Mouse (Mus musculus) hindbrain, embryonic 14.5 days (tissue): Measurements from ENCODE around the gene Kctd19. TPM values are rescaled to one million over a fixed set of nuclear protein-coding genes. Genes with fewer than 3 reads are reported as not detected.
A peak's percentile ranks its signal among the peaks of the same experiment; 100 is the strongest.

ENCODE experiments used
- ATAC-seq: fragments of 200-750 bp; cut with Nextera tagmentation; 2 replicates; pipeline ENCODE4 v1.8.0; 2017; ENCODE audit warnings: moderate number of reproducible peaks, mild to moderate bottlenecking, moderate TSS enrichment, moderate library complexity; ENCODE audit not compliant: low FRiP score
- DNase-seq: peaks from one replicate; pipeline ENCODE4 v3.0.0-alpha.2; 2015; ENCODE audit warnings: low spot score
- H3K27ac ChIP-seq: fragments of 300-500 bp; sonication (generic); 2 replicates; pipeline ENCODE4 v1.5.1; 2014; ENCODE audit warnings: mild to moderate bottlenecking, moderate library complexity
- H3K27me3 ChIP-seq: fragments of 300-500 bp; sonication (generic); 2 replicates; pipeline ENCODE4 v1.6.1; 2014; ENCODE audit warnings: mild to moderate bottlenecking, low read length, mixed read lengths; ENCODE audit not compliant: control insufficient read depth, insufficient read depth
- H3K36me3 ChIP-seq: fragments of 300-500 bp; sonication (generic); replicated peaks from 2 replicates; pipeline ENCODE4 v1.6.1; 2014; ENCODE audit not compliant: control insufficient read depth, insufficient read depth
- H3K4me1 ChIP-seq: fragments of 300-500 bp; sonication (generic); replicated peaks from 2 replicates; pipeline ENCODE4 v1.6.1; 2014; ENCODE audit warnings: antibody characterized with exemption, low read length, mixed read lengths; ENCODE audit not compliant: control insufficient read depth, insufficient read depth
- H3K4me2 ChIP-seq: fragments of 300-500 bp; sonication (generic); replicated peaks from 2 replicates; pipeline ENCODE4 v1.6.1; 2014; ENCODE audit warnings: mild to moderate bottlenecking, moderate library complexity
- H3K4me3 ChIP-seq: fragments of 300-500 bp; sonication (generic); replicated peaks from 2 replicates; pipeline ENCODE4 v1.5.1; 2014; ENCODE audit warnings: mild to moderate bottlenecking, low read length
- H3K9ac ChIP-seq: fragments of 300-500 bp; sonication (generic); 2 replicates; pipeline ENCODE4 v1.6.1; 2014
- H3K9me3 ChIP-seq: fragments of 300-500 bp; sonication (generic); 2 replicates; pipeline ENCODE4 v1.6.1; 2016; ENCODE audit warnings: low read length; ENCODE audit not compliant: control insufficient read depth
- WGBS: fragments of 180-500 bp; shearing (Covaris S2); extraction: QIAGEN DNeasy Blood & Tissue Kit; methylation state at CpG from one replicate; pipeline ENCODE4 v1.1.7; 2014; 5-methylcytosine and 5-hydroxymethylcytosine counted together
- polyA plus RNA-seq: library from polyadenylated mRNA; unstranded; fragments of >200 nt; fragmentation: Nextera tagmentation; extraction: Ambion mirVana; gene quantifications from 2 replicates; pipeline ENCODE4 v1.2.1, GENCODE M21; 2014

Kctd19 gene
- polyA plus RNA-seq, 1 experiment from 2014 or later, result not detected

GRCm38 (mm10) chr8:105404496-105404895 is 8.8 kb downstream of the Kctd19 start:
- no peaks in the 10 kb centered on the region for H3K36me3 ChIP-seq
- no peak for DNase-seq
- no peaks in the 10 kb centered on the region for H3K27me3 ChIP-seq
- H3K27ac ChIP-seq, result no peak overlapping the region
- no peaks in the 10 kb centered on the region for H3K4me1 ChIP-seq
- no peak for ATAC-seq
- H3K9me3 ChIP-seq, result no peaks in the 10 kb centered on the region
- no peak overlapping the region for H3K4me3 ChIP-seq
- 48% methylated on average over 1 of the region's 1 CpGs for WGBS
- no peak overlapping the region for H3K9ac ChIP-seq
- H3K4me2 ChIP-seq, result no peak overlapping the region

GRCm38 (mm10) chr8:105403467-105403866 is 9.8 kb downstream of the Kctd19 start:
- Histone ChIP-seq H3K36me3 (no peaks in the 10 kb centered on the region), H3K9me3 (no peaks in the 10 kb centered on the region), H3K4me1 (no peaks in the 10 kb centered on the region), H3K27ac (no peak overlapping the region), H3K4me2 (no peak overlapping the region), H3K27me3 (no peaks in the 10 kb centered on the region), H3K4me3 (no peak overlapping the region), H3K9ac (no peak overlapping the region)
- no peak for ATAC-seq
- WGBS, result 87% methylated on average over 8 of the region's 8 CpGs
- DNase-seq, result no peak

GRCm38 (mm10) chr8:105400016-105400415 is 13.3 kb downstream of the Kctd19 start:
- ATAC-seq, result no peak

GRCm38 (mm10) chr8:105397747-105398146 is 15.6 kb downstream of the Kctd19 start:
- no peaks in the 10 kb centered on the region for H3K4me1 ChIP-seq
- no peak for ATAC-seq
- peak; percentile 66 for DNase-seq

More at GRCm38 (mm10) chr8:105400016-105400415, 13.3 kb downstream of the Kctd19 start:
- Histone ChIP-seq H3K9ac (no peak overlapping the region), H3K27me3 (no peaks in the 10 kb centered on the region), H3K9me3 (no peaks in the 10 kb centered on the region), H3K27ac (no peak overlapping the region), H3K4me3 (no peak overlapping the region), H3K4me2 (no peak overlapping the region), H3K4me1 (no peaks in the 10 kb centered on the region), H3K36me3 (no peaks in the 10 kb centered on the region)
- no peak for DNase-seq
- WGBS, result 88% methylated on average over 5 of the region's 5 CpGs

GRCm38 (mm10) chr8:105393915-105394314 is 19.4 kb downstream of the Kctd19 start:
- Histone ChIP-seq H3K4me1 (no peaks in the 10 kb centered on the region), H3K4me2 (no peak overlapping the region), H3K27me3 (no peaks in the 10 kb centered on the region), H3K9ac (no peak overlapping the region), H3K4me3 (no peak overlapping the region), H3K9me3 (no peaks in the 10 kb centered on the region), H3K27ac (no peak overlapping the region), H3K36me3 (no peaks in the 10 kb centered on the region)
- DNase-seq (no peak), ATAC-seq (no peak)
- WGBS, result 63% methylated on average over 7 of the region's 7 CpGs

More at GRCm38 (mm10) chr8:105397747-105398146, 15.6 kb downstream of the Kctd19 start:
- Histone ChIP-seq H3K9ac (no peak overlapping the region), H3K27ac (no peak overlapping the region), H3K27me3 (no peaks in the 10 kb centered on the region), H3K9me3 (no peaks in the 10 kb centered on the region), H3K4me2 (no peak overlapping the region), H3K36me3 (no peaks in the 10 kb centered on the region), H3K4me3 (no peak overlapping the region)
- WGBS, result 35% methylated on average over 3 of the region's 3 CpGs

GRCm38 (mm10) chr8:105393089-105393787 is 20.1 kb downstream of the Kctd19 start:
- WGBS, result 93% methylated on average over 12 of the region's 12 CpGs
- DNase-seq (no peak), ATAC-seq (no peak)
- Histone ChIP-seq H3K36me3 (no peaks in the 10 kb centered on the region), H3K27me3 (no peaks in the 10 kb centered on the region), H3K9me3 (no peaks in the 10 kb centered on the region), H3K4me1 (no peaks in the 10 kb centered on the region), H3K4me2 (no peak overlapping the region), H3K9ac (no peak overlapping the region), H3K27ac (no peak overlapping the region), H3K4me3 (no peak overlapping the region)

GRCm38 (mm10) chr8:105389096-105389495 is 24.2 kb downstream of the Kctd19 start:
- H3K9ac ChIP-seq, result no peak overlapping the region
- ATAC-seq, result no peak
- no peak overlapping the region for H3K4me3 ChIP-seq
- no peak for DNase-seq
- H3K9me3 ChIP-seq, result no peaks in the 10 kb centered on the region
- no peaks in the 10 kb centered on the region for H3K4me1 ChIP-seq
- H3K4me2 ChIP-seq, result no peak overlapping the region
- H3K36me3 ChIP-seq, result no peaks in the 10 kb centered on the region
- no peak overlapping the region for H3K27ac ChIP-seq
- WGBS, result 73% methylated on average over 6 of the region's 6 CpGs
- H3K27me3 ChIP-seq, result no peaks in the 10 kb centered on the region

GRCm38 (mm10) chr8:105387151-105387550 is 26.2 kb downstream of the Kctd19 start:
- Histone ChIP-seq H3K36me3 (no peaks in the 10 kb centered on the region), H3K27ac (no peak overlapping the region), H3K4me3 (no peak overlapping the region), H3K9ac (no peak overlapping the region), H3K4me2 (no peak overlapping the region), H3K4me1 (no peaks in the 10 kb centered on the region), H3K27me3 (no peaks in the 10 kb centered on the region), H3K9me3 (no peaks in the 10 kb centered on the region)
- no peak for DNase-seq
- WGBS, result 76% methylated on average over 1 of the region's 1 CpGs
- ATAC-seq, result no peak

- H3K4me2 ChIP-seq, result no peak overlapping the region
- no peak overlapping the region for H3K27ac ChIP-seq
- no peaks in the 10 kb centered on the region for H3K36me3 ChIP-seq
- no peaks in the 10 kb centered on the region for H3K27me3 ChIP-seq
- ATAC-seq (no peak), DNase-seq (no peak)
- no peak overlapping the region for H3K9ac ChIP-seq
- H3K4me1 ChIP-seq, result no peaks in the 10 kb centered on the region
- no peaks in the 10 kb centered on the region for H3K9me3 ChIP-seq
- H3K4me3 ChIP-seq, result no peak overlapping the region
- WGBS, result 99% methylated on average over 2 of the region's 2 CpGs
Observed at GRCm38 (mm10) chr8:105384070-105384469, 29.2 kb downstream of the Kctd19 start.

GRCm38 (mm10) chr8:105380308-105380707 is 33.0 kb downstream of the Kctd19 start:
- H3K9me3 ChIP-seq, result no peaks in the 10 kb centered on the region
- no peak overlapping the region for H3K4me3 ChIP-seq
- ATAC-seq, result no peak
- no peak for DNase-seq
- no peak overlapping the region for H3K9ac ChIP-seq
- no peak overlapping the region for H3K4me2 ChIP-seq
- H3K27me3 ChIP-seq, result no peaks in the 10 kb centered on the region
- WGBS, result 82% methylated on average over 12 of the region's 12 CpGs
- H3K27ac ChIP-seq, result no peak overlapping the region
- no peaks in the 10 kb centered on the region for H3K4me1 ChIP-seq
- H3K36me3 ChIP-seq, result no peaks in the 10 kb centered on the region
